Mouse (Mus musculus) liver, postnatal 0 days (tissue): Measurements from ENCODE around the gene Gm12258.

ENCODE experiments used
- CTCF ChIP-seq: sonication (generic); IDR thresholded peaks from 2 replicates; pipeline ENCODE4 v1.5.1; 2016; ENCODE audit warnings: antibody characterized with exemption, low read depth
- EP300 ChIP-seq: IDR thresholded peaks from 2 replicates; pipeline ENCODE4 v1.6.1; 2016; ENCODE audit warnings: antibody characterized with exemption, low read depth, mild to moderate bottlenecking

- no peak for TF ChIP-seq CTCF
- TF ChIP-seq EP300: peak; percentile 41; the same call in 1 of the 2 replicates
Observed at GRCm38 (mm10) chr11:58901080-58901479, 54.1 kb downstream of the Gm12258 start.
